Mouse (Mus musculus) hindbrain, embryonic 11.5 days (tissue): ENCODE data around the gene Vps13c. TPM values are rescaled to one million over a fixed set of nuclear protein-coding genes. Genes with fewer than 3 reads are reported as not detected.

Source experiments
- ATAC-seq: fragments of 200-750 bp; cut with Nextera tagmentation; 2 replicates; pipeline ENCODE4 v1.8.0; 2017; ENCODE audit warnings: mild to moderate bottlenecking, moderate TSS enrichment, moderate library complexity; ENCODE audit not compliant: low FRiP score
- DNase-seq: peaks from one replicate; pipeline ENCODE4 v3.0.0-alpha.2; 2015; ENCODE audit warnings: low spot score
- H3K27ac ChIP-seq: fragments of 300-500 bp; sonication (generic); 2 replicates; pipeline ENCODE4 v1.5.1; 2014; ENCODE audit warnings: mild to moderate bottlenecking, low read depth, low read length
- H3K27me3 ChIP-seq: fragments of 300-500 bp; sonication (generic); 2 replicates; pipeline ENCODE4 v1.6.1; 2014; ENCODE audit warnings: mild to moderate bottlenecking, low read length, moderate library complexity, mixed read lengths; ENCODE audit not compliant: control insufficient read depth, insufficient read depth
- H3K36me3 ChIP-seq: fragments of 300-500 bp; sonication (generic); 2 replicates; pipeline ENCODE4 v1.6.1; 2014; ENCODE audit warnings: mild to moderate bottlenecking, low read length, moderate library complexity, mixed read lengths; ENCODE audit not compliant: control insufficient read depth, insufficient read depth
- H3K4me1 ChIP-seq: fragments of 300-500 bp; sonication (generic); replicated peaks from 2 replicates; pipeline ENCODE4 v1.6.1; 2014; ENCODE audit warnings: low read length, mixed read lengths; ENCODE audit not compliant: control insufficient read depth, insufficient read depth
- H3K4me2 ChIP-seq: fragments of 300-500 bp; sonication (generic); replicated peaks from 2 replicates; pipeline ENCODE4 v1.6.1; 2014; ENCODE audit warnings: mild to moderate bottlenecking, low read depth, low read length
- H3K4me3 ChIP-seq: fragments of 300-500 bp; sonication (generic); 2 replicates; pipeline ENCODE4 v1.5.1; 2014; ENCODE audit warnings: low read depth, low read length
- H3K9ac ChIP-seq: fragments of 300-500 bp; sonication (generic); 2 replicates; pipeline ENCODE4 v1.6.1; 2014; ENCODE audit warnings: low read depth, low read length
- H3K9me3 ChIP-seq: fragments of 300-500 bp; sonication (generic); 2 replicates; pipeline ENCODE4 v1.6.1; 2016; ENCODE audit warnings: low read length; ENCODE audit not compliant: control insufficient read depth
- WGBS: fragments of 180-500 bp; shearing (Covaris S2); extraction: QIAGEN DNeasy Blood & Tissue Kit; methylation state at CpG from one replicate; pipeline ENCODE4 v1.1.7; 2014; 5-methylcytosine and 5-hydroxymethylcytosine counted together
- polyA plus RNA-seq: library from polyadenylated mRNA; unstranded; fragments of >200 nt; fragmentation: Nextera tagmentation; extraction: Ambion mirVana; gene quantifications from 2 replicates; pipeline ENCODE4 v1.2.1, GENCODE M21; 2014

The Vps13c gene
- polyA plus RNA-seq, 1 experiment from 2014 or later = 14.7 TPM

- no peak for ATAC-seq
These were observed 33.2 kb upstream of the Vps13c start for GRCm38 (mm10) chr9:67807000-67807399.

GRCm38 (mm10) chr9:67810527-67810926 lies 29.7 kb upstream of the Vps13c start:
- Histone ChIP-seq H3K4me1 (no peaks in the 10 kb centered on the region), H3K27ac (no peak overlapping the region), H3K27me3 (no peaks in the 10 kb centered on the region), H3K4me3 (no peak overlapping the region), H3K9ac (no peak overlapping the region), H3K36me3 (no peaks in the 10 kb centered on the region), H3K9me3 (no peaks in the 10 kb centered on the region), H3K4me2 (no peak overlapping the region)
- DNase-seq = no peak
- 66% methylated on average over 6 of the region's 6 CpGs for WGBS
- ATAC-seq = no peak

More at GRCm38 (mm10) chr9:67807000-67807399, 33.2 kb upstream of the Vps13c start:
- 75% methylated on average over 5 of the region's 5 CpGs for WGBS
- H3K4me3 ChIP-seq = no peak overlapping the region
- H3K27me3 ChIP-seq = no peaks in the 10 kb centered on the region
- no peak overlapping the region for H3K27ac ChIP-seq
- no peak overlapping the region for H3K9ac ChIP-seq
- no peak overlapping the region for H3K4me2 ChIP-seq
- no peaks in the 10 kb centered on the region for H3K9me3 ChIP-seq
- DNase-seq = no peak
- no peaks in the 10 kb centered on the region for H3K36me3 ChIP-seq
- no peaks in the 10 kb centered on the region for H3K4me1 ChIP-seq

- no peaks in the 10 kb centered on the region for H3K9me3 ChIP-seq
- H3K36me3 ChIP-seq = no peaks in the 10 kb centered on the region
- H3K4me2 ChIP-seq = no peak overlapping the region
- ATAC-seq = no peak
- DNase-seq = no peak
- 82% methylated on average over 3 of the region's 3 CpGs for WGBS
- no peak overlapping the region for H3K4me3 ChIP-seq
- H3K27me3 ChIP-seq = no peaks in the 10 kb centered on the region
- no peaks in the 10 kb centered on the region for H3K4me1 ChIP-seq
- H3K27ac ChIP-seq = no peak overlapping the region
- no peak overlapping the region for H3K9ac ChIP-seq
These were observed 29.1 kb upstream of the Vps13c start for GRCm38 (mm10) chr9:67811116-67811515.

- no peak for DNase-seq
- 73% methylated on average over 4 of the region's 4 CpGs for WGBS
- H3K4me2 ChIP-seq = no peak overlapping the region
- H3K4me3 ChIP-seq = no peak overlapping the region
- no peaks in the 10 kb centered on the region for H3K9me3 ChIP-seq
- H3K4me1 ChIP-seq = no peaks in the 10 kb centered on the region
- H3K9ac ChIP-seq = no peak overlapping the region
- no peaks in the 10 kb centered on the region for H3K36me3 ChIP-seq
- no peak overlapping the region for H3K27ac ChIP-seq
- ATAC-seq = no peak
- H3K27me3 ChIP-seq = no peaks in the 10 kb centered on the region
These were observed 27.0 kb upstream of the Vps13c start for GRCm38 (mm10) chr9:67813171-67813570.

GRCm38 (mm10) chr9:67813665-67814337 lies 26.4 kb upstream of the Vps13c start:
- H3K4me3 ChIP-seq = no peak overlapping the region
- no peaks in the 10 kb centered on the region for H3K9me3 ChIP-seq
- no peak overlapping the region for H3K4me2 ChIP-seq
- H3K4me1 ChIP-seq = no peaks in the 10 kb centered on the region
- no peaks in the 10 kb centered on the region for H3K27me3 ChIP-seq
- H3K27ac ChIP-seq = no peak overlapping the region
- DNase-seq = peak; percentile 24
- H3K36me3 ChIP-seq = no peaks in the 10 kb centered on the region
- ATAC-seq = no peak
- WGBS = 21% methylated on average over 8 of the region's 8 CpGs
- no peak overlapping the region for H3K9ac ChIP-seq

GRCm38 (mm10) chr9:67816172-67816928 lies 23.8 kb upstream of the Vps13c start:
- Histone ChIP-seq H3K9me3 (no peaks in the 10 kb centered on the region), H3K27ac (no peak overlapping the region), H3K27me3 (no peaks in the 10 kb centered on the region), H3K4me2 (no peak overlapping the region), H3K4me1 (no peaks in the 10 kb centered on the region), H3K9ac (no peak overlapping the region), H3K4me3 (no peak overlapping the region), H3K36me3 (no peaks in the 10 kb centered on the region)
- WGBS = 70% methylated on average over 2 of the region's 2 CpGs
- DNase-seq (no peak), ATAC-seq (no peak)

- ATAC-seq (no peak), DNase-seq (no peak)
- Histone ChIP-seq H3K27ac (no peak overlapping the region), H3K36me3 (no peaks in the 10 kb centered on the region), H3K4me3 (no peak overlapping the region), H3K4me2 (no peak overlapping the region), H3K9me3 (no peaks in the 10 kb centered on the region), H3K9ac (no peak overlapping the region), H3K4me1 (no peaks in the 10 kb centered on the region), H3K27me3 (no peaks in the 10 kb centered on the region)
- 61% methylated on average over 10 of the region's 10 CpGs for WGBS
These were observed 22.1 kb upstream of the Vps13c start for GRCm38 (mm10) chr9:67817898-67818667.

GRCm38 (mm10) chr9:67818668-67818950 lies 21.6 kb upstream of the Vps13c start:
- Histone ChIP-seq H3K4me1 (no peaks in the 10 kb centered on the region), H3K27me3 (no peaks in the 10 kb centered on the region), H3K4me3 (no peak overlapping the region), H3K36me3 (no peaks in the 10 kb centered on the region), H3K27ac (no peak overlapping the region), H3K9me3 (no peaks in the 10 kb centered on the region), H3K4me2 (no peak overlapping the region), H3K9ac (no peak overlapping the region)
- no peak for DNase-seq
- ATAC-seq = no peak
- 81% methylated on average over 4 of the region's 4 CpGs for WGBS
